Mouse (Mus musculus): Measurements from ENCODE around the gene Fkbp3.
"Not testable (repeated sequence)": the region's sequence is repeated elsewhere in the genome, so short reads cannot be mapped to it uniquely, and the experiment has no call there.

Gene Fkbp3

GRCm38 (mm10) chr12:65073611-65074178 lies at the start of gene Fkbp3:
Fkbp3 (minus strand) TSS chr12:65074007.
- DNase-seq (ENCODE audit: low spot score): peak; percentile 98

DNA sequence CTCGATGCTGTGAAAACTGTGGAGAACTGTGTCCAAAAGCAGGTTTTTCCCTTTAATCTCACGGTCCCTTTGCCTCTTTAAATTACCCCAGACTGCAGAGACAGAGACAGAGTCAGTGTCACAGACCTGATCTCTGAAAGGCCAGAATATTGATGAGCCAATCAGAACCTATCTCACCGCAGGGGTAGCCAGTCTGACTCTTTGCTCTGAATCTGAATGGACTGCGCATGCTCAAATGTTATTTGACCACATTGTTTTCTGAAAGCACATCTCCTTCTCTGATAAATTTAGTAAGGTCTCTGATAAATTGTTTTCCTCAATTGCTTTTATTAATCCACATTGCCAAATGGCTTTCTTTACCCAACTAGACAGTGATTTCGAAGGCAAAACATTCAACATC lies 45.6 kb upstream of the Fkbp3 start:
- no peak for DNase-seq (ENCODE audit: low spot score)

- no peak for DNase-seq (ENCODE audit: low spot score)
Observed at GRCm38 (mm10) chr12:65118968-65119367, 45.2 kb upstream of the Fkbp3 start.

DNA sequence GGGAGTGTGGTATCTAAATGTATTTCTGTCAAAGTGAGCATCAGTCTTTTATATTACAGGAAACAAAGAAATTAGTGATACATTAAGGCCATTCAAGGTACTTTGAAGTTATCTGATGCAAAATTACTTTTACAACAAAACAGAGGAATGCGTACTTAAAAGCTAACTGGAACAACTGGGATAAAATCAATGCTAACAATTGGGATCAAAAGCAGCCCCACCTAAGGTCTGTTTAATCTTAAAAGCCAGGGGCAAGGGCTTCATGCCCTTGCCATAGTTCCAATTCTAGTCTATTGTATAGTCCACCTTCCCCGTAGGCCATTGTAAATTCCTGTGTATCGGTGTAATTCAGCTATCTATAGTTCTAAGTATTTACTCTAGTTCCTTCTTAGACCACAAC lies 41.2 kb upstream of the Fkbp3 start:
- DNase-seq (ENCODE audit: low spot score): not testable (repeated sequence)

- DNase-seq (ENCODE audit: low spot score): no peak
Observed at GRCm38 (mm10) chr12:65113925-65114324, 40.1 kb upstream of the Fkbp3 start.

DNA sequence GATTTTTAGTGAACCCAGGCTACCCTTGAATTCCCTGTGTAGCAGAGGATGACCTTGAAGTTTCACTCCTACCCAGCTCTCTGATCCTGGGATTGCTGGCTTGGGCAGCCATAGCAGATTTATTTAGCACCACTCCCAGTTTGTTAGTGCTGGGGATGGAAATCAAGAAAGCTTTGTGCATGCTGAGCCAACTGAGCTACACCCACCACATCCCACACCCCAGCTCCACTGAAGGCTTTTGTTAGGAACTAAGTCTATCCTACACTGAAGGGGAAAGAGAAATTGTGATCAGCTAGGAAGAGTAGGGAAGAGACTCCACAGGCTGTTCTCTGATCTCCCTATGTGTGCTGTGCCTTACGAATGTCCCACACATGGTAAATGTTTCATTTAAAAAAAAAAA lies 39.0 kb upstream of the Fkbp3 start:
- no peak for DNase-seq (ENCODE audit: low spot score)

- DNase-seq (ENCODE audit: low spot score): no peak
Observed at GRCm38 (mm10) chr12:65111503-65111902, 37.7 kb upstream of the Fkbp3 start.

DNA sequence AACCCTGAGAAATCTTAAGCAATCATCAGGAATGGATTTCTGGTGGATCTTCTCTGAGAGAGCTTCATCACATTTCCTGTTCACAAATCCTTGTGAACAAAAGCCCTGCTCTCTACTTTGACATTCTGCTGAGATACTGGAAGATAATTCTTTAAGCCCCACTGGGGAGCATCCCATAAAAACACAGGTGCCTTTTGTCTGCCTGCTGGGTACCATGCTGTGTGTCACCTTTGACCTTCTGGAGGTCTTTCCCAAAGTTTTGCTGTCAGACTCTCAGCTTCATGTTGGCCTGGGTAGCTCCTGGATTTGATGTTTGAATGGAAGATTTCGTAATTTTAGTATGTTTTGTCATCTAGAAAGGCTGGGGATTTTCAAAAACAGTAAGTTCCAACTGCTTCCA lies 34.9 kb upstream of the Fkbp3 start:
- DNase-seq (ENCODE audit: low spot score): no peak

- no peak for DNase-seq (ENCODE audit: low spot score)
Observed at GRCm38 (mm10) chr12:65076906-65077305, 3.1 kb upstream of the Fkbp3 start.

GRCm38 (mm10) chr12:65075733-65076310 lies 2.0 kb upstream of the Fkbp3 start:
- DNase-seq (ENCODE audit: low spot score): no peak

DNA sequence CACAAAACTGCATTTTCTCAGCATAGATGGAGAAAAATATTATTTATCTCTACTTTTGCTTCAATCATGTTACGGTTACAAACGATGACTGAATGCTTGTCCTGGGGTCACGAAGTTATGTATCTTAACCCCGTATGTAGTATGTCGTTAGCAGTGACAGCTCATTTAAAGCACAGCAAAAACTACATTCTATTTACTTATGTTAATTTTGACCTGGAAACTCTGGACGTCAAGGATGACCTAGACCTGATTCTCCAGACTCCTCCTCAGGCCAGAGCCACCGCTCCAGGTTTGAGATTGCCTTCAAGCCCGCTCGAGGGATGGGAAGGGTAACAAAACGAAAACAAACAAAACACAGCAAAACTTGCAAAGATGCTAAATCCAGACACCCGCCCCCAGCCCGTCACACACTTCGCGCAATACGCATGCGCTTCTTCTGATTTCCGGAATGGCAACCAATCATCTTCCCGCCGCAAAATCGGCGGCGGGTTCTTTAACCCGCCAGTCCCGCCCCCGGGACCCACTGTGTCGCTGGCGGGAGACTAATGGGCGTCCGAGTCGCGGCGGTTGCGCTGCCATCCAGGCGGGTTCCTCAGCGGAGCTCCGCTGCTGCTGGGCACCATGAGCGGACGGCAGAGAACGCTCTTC lies 1.4 kb upstream of the Fkbp3 start, which contains the start of gene Fancm:
Gene Fancm (plus strand): TSS at position 519 of the 648 bp plus-strand sequence.
- peak; percentile 88 for DNase-seq (ENCODE audit: low spot score)

- DNase-seq (ENCODE audit: low spot score): no peak
Observed at GRCm38 (mm10) chr12:65074651-65075050, 844 bp upstream of the Fkbp3 start.

DNA sequence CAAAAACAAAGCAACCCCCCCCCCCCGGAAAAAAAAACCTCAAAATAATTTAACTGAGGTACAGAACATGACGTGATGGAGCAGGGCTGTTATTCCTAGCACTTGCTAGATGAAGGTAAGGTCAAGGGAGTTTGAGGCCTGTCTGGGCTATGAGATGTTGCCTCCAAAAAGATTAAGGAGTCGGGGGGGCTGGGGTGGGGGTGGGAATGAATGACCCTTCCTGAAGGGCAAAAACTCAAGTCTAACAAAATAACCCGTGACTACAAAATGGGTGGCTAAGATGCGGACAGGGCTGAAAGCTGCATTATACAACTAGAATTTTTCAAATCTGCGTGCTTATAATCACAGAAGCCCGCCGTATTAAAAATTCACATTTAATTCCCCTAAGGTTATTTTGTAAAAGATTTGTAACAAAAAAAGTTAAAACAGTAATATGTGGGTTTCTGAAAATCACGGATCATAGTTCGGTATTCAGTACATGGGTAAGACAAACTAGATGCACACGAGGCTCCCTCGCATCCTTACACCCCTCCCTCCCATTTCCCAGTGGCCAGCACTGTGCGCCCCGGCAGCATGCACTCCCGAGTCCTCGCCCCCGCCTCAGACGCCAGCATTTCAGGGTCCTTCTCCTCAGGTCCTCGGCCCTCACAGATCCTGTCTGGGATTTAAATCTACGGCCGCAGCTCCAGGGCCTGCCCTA lies 746 bp downstream of the Fkbp3 start:
- no peak for DNase-seq (ENCODE audit: low spot score)

DNA sequence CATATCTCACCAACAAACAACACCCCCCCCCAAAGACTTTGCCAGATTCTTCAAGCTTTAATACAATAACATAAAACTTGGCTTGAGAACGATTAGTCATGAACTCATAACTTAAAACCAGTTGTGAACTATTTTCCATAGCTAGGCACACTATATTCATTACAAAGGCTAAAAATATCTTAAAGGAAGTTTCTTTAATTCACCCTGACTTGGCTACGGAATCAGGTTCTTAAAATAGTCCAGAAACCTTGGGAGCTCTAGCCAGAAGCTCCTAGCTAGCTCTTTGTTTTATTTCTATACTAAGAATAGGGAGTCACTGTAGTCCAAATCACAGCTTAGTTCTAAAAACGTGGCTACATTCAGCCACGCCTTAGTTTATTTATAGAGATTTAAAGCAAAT lies 5.4 kb downstream of the Fkbp3 start:
- DNase-seq (ENCODE audit: low spot score): no peak

DNA sequence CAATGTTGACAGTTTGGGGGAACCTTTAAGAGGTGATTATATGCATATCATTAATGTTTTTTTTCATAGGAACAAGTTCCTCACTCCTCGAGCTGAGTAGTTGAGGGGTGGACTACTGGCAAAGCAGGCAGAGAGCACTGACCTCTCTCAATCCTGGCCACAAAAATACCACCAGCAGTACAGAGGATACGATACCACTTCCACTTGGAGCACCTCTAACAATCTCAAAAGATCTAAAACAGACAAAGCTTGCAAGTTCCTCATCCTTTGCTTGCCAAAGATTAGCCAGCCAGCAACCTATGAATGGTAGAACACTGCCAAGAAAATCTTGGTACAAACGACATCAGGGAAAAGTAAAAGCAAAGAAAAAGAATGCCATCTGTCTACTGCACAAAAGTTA lies 7.6 kb downstream of the Fkbp3 start:
- DNase-seq (ENCODE audit: low spot score): no peak

DNA sequence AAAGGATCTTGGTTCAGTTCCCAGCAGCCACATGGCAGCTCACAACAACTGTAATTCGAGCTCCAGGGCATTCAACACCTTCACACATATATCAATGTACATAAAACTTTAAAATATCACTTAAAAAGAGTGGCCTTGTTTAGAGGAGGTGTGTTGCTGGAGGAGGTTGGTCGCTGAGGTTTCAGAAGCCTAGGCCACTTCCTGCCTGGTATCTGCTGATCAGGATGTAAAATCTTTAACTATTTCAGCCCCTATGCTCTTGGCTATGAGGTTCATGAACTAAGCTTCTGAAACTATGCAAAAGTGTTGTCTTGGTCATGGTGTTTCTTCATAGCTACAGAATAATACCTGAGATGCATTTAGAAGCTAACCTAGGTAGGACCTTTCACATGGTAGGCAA lies 8.6 kb downstream of the Fkbp3 start:
- DNase-seq (ENCODE audit: low spot score): no peak

DNA sequence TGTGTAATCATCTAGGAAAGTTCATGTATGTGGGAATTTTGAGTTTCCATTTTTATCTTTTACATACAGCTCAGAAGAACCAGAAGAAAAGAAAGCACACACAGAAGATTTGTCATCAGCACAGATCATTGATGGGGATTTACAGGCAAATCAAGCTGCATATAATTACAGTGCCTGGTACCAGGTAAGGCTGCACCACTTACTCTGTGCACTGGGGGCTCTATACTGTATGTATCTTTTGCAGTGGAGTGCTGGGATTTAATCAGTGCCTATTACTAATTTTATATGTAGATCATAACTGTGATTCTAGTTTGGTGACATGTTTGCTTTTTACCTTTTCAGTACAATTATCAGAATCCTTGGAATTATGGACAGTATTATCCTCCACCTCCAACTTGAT lies 12.7 kb downstream of the Fkbp3 start:
- no peak for DNase-seq (ENCODE audit: low spot score)

- no peak for DNase-seq (ENCODE audit: low spot score)
Observed at GRCm38 (mm10) chr12:65058203-65058602, 15.6 kb downstream of the Fkbp3 start.

DNA sequence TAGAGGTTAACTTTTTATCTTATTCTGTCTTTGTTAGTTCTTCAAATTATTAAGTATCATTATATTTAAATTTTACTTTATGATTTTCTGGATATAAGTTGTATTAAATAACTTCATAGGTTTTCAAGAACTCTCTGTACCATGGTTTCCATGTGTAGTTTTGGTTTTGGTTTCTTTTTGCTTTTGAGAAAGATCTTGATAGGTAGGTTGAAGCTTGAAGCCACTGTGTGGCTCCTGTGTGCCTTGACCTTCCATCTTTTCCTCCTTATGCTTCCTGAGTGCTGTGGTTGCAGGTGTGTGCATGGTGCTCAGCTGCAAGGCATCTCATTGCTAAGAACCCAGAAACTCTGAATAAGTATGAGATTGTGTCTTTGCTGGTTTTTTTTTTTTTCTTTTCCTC lies 25.0 kb downstream of the Fkbp3 start:
- no peak for DNase-seq (ENCODE audit: low spot score)

DNA sequence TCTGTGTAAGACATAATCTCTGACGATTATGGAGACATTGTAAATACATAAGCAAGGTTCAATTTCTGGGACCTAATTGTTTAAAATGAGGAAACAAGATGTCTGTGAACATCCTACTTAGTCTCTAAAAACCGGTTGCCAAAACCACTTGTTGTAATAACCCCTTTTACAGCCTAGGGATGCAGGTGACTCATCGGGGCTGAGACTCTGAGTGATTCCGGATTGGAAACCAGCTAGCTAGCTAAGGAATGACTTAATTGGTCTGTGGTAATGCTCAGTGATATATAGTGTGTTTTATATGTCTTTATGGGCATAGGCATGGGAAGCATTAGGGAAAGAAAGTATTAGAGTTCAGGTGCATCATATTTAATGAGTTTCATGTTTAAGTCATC lies 36.3 kb downstream of the Fkbp3 start:
- DNase-seq (ENCODE audit: low spot score): peak; percentile 9

DNA sequence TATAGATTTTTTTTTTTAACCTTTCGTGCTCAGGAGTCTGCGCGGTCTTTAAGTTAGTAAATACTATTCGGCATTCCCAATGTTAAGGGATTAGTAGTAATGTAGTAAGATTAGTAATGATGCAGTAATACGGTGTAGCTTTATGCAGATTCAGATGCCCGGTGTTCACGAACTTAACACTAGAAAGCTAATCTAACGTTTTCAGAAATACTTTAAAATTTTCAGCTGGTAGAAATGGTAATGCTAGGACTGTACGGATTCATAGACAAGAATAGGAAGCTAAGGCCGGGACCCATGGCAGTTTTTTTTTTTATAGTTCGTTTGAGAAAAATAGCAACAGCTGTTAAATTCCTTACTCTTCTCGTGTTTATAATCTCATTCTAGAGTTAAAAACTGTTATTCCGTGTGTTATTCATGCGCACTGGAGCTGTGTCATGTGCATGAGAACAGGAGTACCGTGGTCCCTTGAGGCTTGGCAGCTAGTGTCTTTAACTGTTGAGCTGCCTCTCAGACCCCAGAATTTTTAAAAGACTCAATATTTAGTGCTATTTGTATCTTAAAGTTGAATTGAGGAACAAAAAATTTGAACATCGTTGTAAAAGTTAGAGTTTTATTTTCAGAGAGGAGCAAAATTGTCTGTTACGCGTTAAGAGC lies 36.8 kb downstream of the Fkbp3 start:
- no peak for DNase-seq (ENCODE audit: low spot score)

DNA sequence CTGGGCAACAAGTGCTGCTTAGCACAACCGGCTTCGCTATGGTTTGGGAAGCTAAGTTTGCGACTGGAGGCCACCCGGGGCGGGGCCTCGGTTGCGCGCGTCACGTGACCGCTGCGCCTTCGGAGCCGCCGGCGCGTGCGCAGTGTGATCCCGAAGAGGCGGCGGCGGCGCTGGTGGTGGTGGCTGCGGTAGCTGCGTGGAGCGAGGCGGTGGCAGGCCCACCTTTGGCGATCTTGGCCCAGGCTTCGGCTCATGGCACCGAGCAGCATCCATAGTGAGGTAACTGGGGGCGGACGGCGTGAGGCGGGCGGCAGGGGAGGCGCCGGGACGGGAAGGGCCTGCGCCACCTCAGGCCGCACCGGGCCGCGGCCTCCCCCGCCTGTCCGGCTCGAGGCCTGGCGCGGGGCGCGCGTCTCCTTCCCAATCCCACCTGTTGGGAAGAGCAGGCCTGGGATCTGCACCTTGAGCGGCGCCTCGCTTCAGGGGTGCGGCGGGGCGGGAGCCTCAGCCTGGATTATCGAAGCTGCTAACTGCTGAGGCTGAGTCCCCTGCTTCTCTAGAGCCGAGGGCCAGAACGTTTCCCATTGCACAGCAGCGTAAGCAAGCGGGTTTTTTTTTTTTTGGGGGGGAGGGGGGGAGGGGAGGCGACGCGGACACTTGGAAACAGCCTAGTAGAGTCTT lies 37.5 kb downstream of the Fkbp3 start, which contains the start of gene Prpf39:
Gene Prpf39 (plus strand): TSS at position 144 of the 681 bp plus-strand sequence.
- peak; percentile 92 for DNase-seq (ENCODE audit: low spot score)
